ENCODE assay signal across 8 mouse cellular contexts in the genomic region with DNA sequence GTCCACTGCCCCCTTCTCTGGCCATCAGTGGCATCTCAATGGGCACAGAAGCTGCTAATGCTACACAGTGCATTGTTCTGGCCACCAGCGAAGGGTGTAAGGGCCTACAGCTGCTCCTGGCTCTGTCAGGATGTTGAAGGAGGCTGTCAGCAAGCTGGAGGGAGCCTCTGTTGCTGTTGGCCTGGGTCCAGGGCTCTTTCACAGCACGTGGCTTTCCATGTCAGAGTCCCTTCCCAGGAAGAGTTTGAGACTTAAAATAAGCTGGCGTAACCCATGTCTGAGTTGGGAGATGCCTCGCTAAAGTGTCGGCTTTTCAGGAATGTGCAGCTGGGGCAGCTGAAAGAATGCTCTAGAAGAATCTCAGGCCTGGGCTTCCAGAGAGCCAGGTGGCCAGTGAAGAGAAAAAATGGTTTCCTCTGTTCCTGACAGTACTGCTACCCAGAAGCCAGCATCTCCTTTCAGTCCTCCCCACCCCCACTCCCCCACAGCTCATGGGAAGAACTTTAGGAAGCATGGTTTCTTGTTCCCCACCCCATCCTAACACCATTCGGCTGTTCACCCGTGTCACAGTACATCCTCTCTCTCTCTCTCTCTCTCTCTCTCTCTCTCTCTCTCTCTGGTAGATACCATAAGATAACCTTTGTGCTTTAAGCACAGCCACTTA.
DNase-seq lines count a peak whose midpoint lies in the region; ATAC-seq and TF ChIP-seq lines count a peak whose summit lies in the region.

No protein-coding gene starts in this region.

- WGBS in liver, postnatal 0 days (ENCODE audit: insufficient replicate concordance): 53% methylated on average over 7 of the region's 7 CpGs
- WGBS in embryonic facial prominence, embryonic 15.5 days: 13% methylated on average over 7 of the region's 7 CpGs
- WGBS in heart, embryonic 16.5 days: 9% methylated on average over 7 of the region's 7 CpGs

- no peaks in the 10 kb centered on the region for H3K79me2 ChIP-seq in myocyte (ENCODE audit: control insufficient read depth, insufficient read depth)

- DNase-seq in liver: peak; percentile 48
- no peak for DNase-seq in liver, postnatal 0 days
- peak; percentile 91 for DNase-seq in kidney, postnatal 10 days
- DNase-seq in cerebellum, postnatal 36 days: no peak

- no peak for TF ChIP-seq POLR2A in myocyte (IDR thresholded peaks at IDR 0.05; ENCODE audit: insufficient read length, low read depth)

- no peaks in the 10 kb centered on the region for H3K27me3 ChIP-seq in liver, postnatal 0 days (ENCODE audit: insufficient read depth, low read length)
- H3K27me3 ChIP-seq in embryonic facial prominence, embryonic 15.5 days: peaks cover 58% of the 10 kb centered on the region
- peaks cover 87% of the 10 kb centered on the region for H3K27me3 ChIP-seq in heart, embryonic 16.5 days (ENCODE audit: control insufficient read depth, insufficient read depth, low read length)
- no peaks in the 10 kb centered on the region for H3K27me3 ChIP-seq in myocyte (ENCODE audit: control insufficient read depth, insufficient read depth, insufficient read length)

- no peaks in the 10 kb centered on the region for H3K9me3 ChIP-seq in liver, postnatal 0 days (ENCODE audit: low read length)
- no peaks in the 10 kb centered on the region for H3K9me3 ChIP-seq in embryonic facial prominence, embryonic 15.5 days (replicated peaks)
- H3K9me3 ChIP-seq in heart, embryonic 16.5 days (replicated peaks; ENCODE audit: control insufficient read depth, low read length): no peaks in the 10 kb centered on the region

- no peaks in the 10 kb centered on the region for H3K36me3 ChIP-seq in liver, postnatal 0 days (replicated peaks; ENCODE audit: insufficient read depth, low read length)
- no peaks in the 10 kb centered on the region for H3K36me3 ChIP-seq in embryonic facial prominence, embryonic 15.5 days
- no peaks in the 10 kb centered on the region for H3K36me3 ChIP-seq in heart, embryonic 16.5 days (ENCODE audit: control insufficient read depth, insufficient read depth)
- no peaks in the 10 kb centered on the region for H3K36me3 ChIP-seq in myocyte (ENCODE audit: control insufficient read depth, insufficient read depth)

- no peaks in the 10 kb centered on the region for H3K4me1 ChIP-seq in liver, postnatal 0 days (ENCODE audit: insufficient read depth)
- H3K4me1 ChIP-seq in embryonic facial prominence, embryonic 15.5 days: peaks cover 17% of the 10 kb centered on the region
- H3K4me1 ChIP-seq in heart, embryonic 16.5 days (ENCODE audit: control insufficient read depth, insufficient read depth, low read length): peaks cover 14% of the 10 kb centered on the region

- ATAC-seq in liver, postnatal 0 days: no peak
- peak; percentile 77 for ATAC-seq in embryonic facial prominence, embryonic 15.5 days (ENCODE audit: insufficient number of reproducible peaks, low FRiP score, low TSS enrichment, low read depth)
- ATAC-seq in heart, embryonic 16.5 days (replicated peaks; ENCODE audit: extremely low read depth, insufficient read depth, low FRiP score): peak; percentile 95
- ATAC-seq in cerebellum, adult (ENCODE audit: insufficient number of reproducible peaks, low FRiP score, low TSS enrichment): no peak

- no peak overlapping the region for H3K4me2 ChIP-seq in liver, postnatal 0 days (ENCODE audit: low read depth, low read length)
- no peak overlapping the region for H3K4me2 ChIP-seq in embryonic facial prominence, embryonic 15.5 days (replicated peaks)
- peak overlapping the region; percentile 29 for H3K4me2 ChIP-seq in heart, embryonic 16.5 days (ENCODE audit: low read depth, low read length)
- H3K4me2 ChIP-seq in myocyte (ENCODE audit: low read depth): no peak overlapping the region

- no peak overlapping the region for H3ac ChIP-seq in myocyte (ENCODE audit: control insufficient read depth, insufficient read length)

- no peak for TF ChIP-seq CTCF in liver, postnatal 0 days (IDR thresholded peaks at IDR 0.05; ENCODE audit: low read depth)

- no peak overlapping the region for H3K27ac ChIP-seq in liver, postnatal 0 days (ENCODE audit: low read depth)
- no peak overlapping the region for H3K27ac ChIP-seq in embryonic facial prominence, embryonic 15.5 days (replicated peaks)
- no peak overlapping the region; the same call in 1 of the 2 replicates for H3K27ac ChIP-seq in heart, embryonic 16.5 days (ENCODE audit: low read length)

- no peak overlapping the region for H3K4me3 ChIP-seq in liver, postnatal 0 days (ENCODE audit: low read depth, low read length)
- H3K4me3 ChIP-seq in embryonic facial prominence, embryonic 15.5 days (replicated peaks): no peak overlapping the region
- H3K4me3 ChIP-seq in heart, embryonic 16.5 days (ENCODE audit: low read length): no peak overlapping the region
- H3K4me3 ChIP-seq in myocyte: no peak overlapping the region

- TF ChIP-seq EP300 in liver, postnatal 0 days (IDR thresholded peaks at IDR 0.05; ENCODE audit: low read depth): no peak

- H3K9ac ChIP-seq in liver, postnatal 0 days (replicated peaks): no peak overlapping the region
- no peak overlapping the region for H3K9ac ChIP-seq in embryonic facial prominence, embryonic 15.5 days
- H3K9ac ChIP-seq in heart, embryonic 16.5 days (ENCODE audit: low read length): no peak overlapping the region

TF ChIP-seq in myocyte, 11 proteins besides CTCF, POLR2A, EP300 and RAD21:
- TF ChIP-seq CEBPB (IDR thresholded peaks at IDR 0.05; ENCODE audit: insufficient read depth, poor library complexity, severe bottlenecking) (no peak), MAX (IDR thresholded peaks at IDR 0.05; ENCODE audit: low read depth) (no peak), TCF3 (IDR thresholded peaks at IDR 0.05; ENCODE audit: insufficient read length, low read depth) (peak; percentile 49), POLR2AphosphoS2 (IDR thresholded peaks at IDR 0.05; ENCODE audit: insufficient read length, low read depth) (no peak), REST (IDR thresholded peaks at IDR 0.05; ENCODE audit: insufficient read depth, insufficient read length) (no peak), E2F4 (IDR thresholded peaks at IDR 0.05; ENCODE audit: insufficient read depth) (no peak), MYOG (IDR thresholded peaks at IDR 0.05; ENCODE audit: control insufficient read depth in 1 of 3, insufficient read depth in 1 of 3, insufficient read length in 2 of 3, low read depth in 2 of 3) (peak in 2 of 3 experiments; percentile 56 to 78), TCF12 (IDR thresholded peaks at IDR 0.05; ENCODE audit: insufficient read depth, poor library complexity, severe bottlenecking) (peak; percentile 5), MYOD1 (IDR thresholded peaks at IDR 0.05; ENCODE audit: control insufficient read depth in 1 of 3, insufficient read length in 2 of 3, low read depth in 2 of 3) (peak; percentile 2 to 84 (median 64)), SRF (IDR thresholded peaks at IDR 0.05; ENCODE audit: control insufficient read depth, insufficient read length, low read depth) (no peak), USF1 (IDR thresholded peaks at IDR 0.05; ENCODE audit: low read depth) (peak; percentile 35)

Comparison
In these comparisons a context has a peak if more than half of its experiments do, and no peak if none do; other contexts are left out.
1. DNase-seq: peak in liver (single experiment) and kidney, postnatal 10 days (single experiment); none in liver, postnatal 0 days (single experiment) and cerebellum, postnatal 36 days (0 of 2).
2. ATAC-seq: peak in embryonic facial prominence, embryonic 15.5 days (single experiment) and heart, embryonic 16.5 days (single experiment); none in liver, postnatal 0 days (single experiment) and cerebellum, adult (single experiment).